Mouse (Mus musculus) liver, embryonic 14.5 days (tissue): ENCODE measurements around the gene Col16a1.

ENCODE experiments used
- CTCF ChIP-seq: IDR thresholded peaks from 2 replicates; pipeline ENCODE4 v1.5.1; 2016; ENCODE audit warnings: antibody characterized with exemption, low read depth, control low read depth
- EP300 ChIP-seq: IDR thresholded peaks from 2 replicates; pipeline ENCODE4 v1.6.1; 2016; ENCODE audit warnings: antibody characterized with exemption, low read depth

- TF ChIP-seq CTCF = no peak
- no peak for TF ChIP-seq EP300
These were observed 8.8 kb downstream of the Col16a1 start for GRCm38 (mm10) chr4:130056471-130056870.
